Mouse (Mus musculus): ENCODE measurements at regions not wholly inside any gene's neighbourhood (a gene's known extent, or its start where the extent isn't known, plus 50 kb on each side); places are given as distances from the start of the nearest gene placed in this dataset.

- Histone ChIP-seq H3K79me2 (ENCODE audit: control insufficient read depth, insufficient read depth) (no peaks in the 10 kb centered on the region), H3ac (ENCODE audit: control insufficient read depth, insufficient read length) (no peak overlapping the region), H3K36me3 (ENCODE audit: control insufficient read depth, insufficient read depth) (no peaks in the 10 kb centered on the region), H3K27me3 (ENCODE audit: control insufficient read depth, insufficient read depth, insufficient read length) (no peaks in the 10 kb centered on the region), H3K4me3 (no peak overlapping the region), H3K4me2 (ENCODE audit: low read depth) (no peak overlapping the region)
- no peak for TF ChIP-seq USF1 (IDR thresholded peaks at IDR 0.05; ENCODE audit: low read depth)
- TF ChIP-seq TCF3 (IDR thresholded peaks at IDR 0.05; ENCODE audit: insufficient read length, low read depth) = no peak
- no peak for TF ChIP-seq MYOD1 (IDR thresholded peaks at IDR 0.05; ENCODE audit: control insufficient read depth in 1 of 3, insufficient read length in 2 of 3, low read depth in 2 of 3)
- TF ChIP-seq MAX (IDR thresholded peaks at IDR 0.05; ENCODE audit: low read depth) = no peak
- no peak for TF ChIP-seq CEBPB (IDR thresholded peaks at IDR 0.05; ENCODE audit: insufficient read depth, poor library complexity, severe bottlenecking)
- no peak for TF ChIP-seq E2F4 (IDR thresholded peaks at IDR 0.05; ENCODE audit: insufficient read depth)
These were observed 186.3 kb upstream of the Tsc22d2 start for GRCm38 (mm10) chr3:58228189-58228588.

GRCm38 (mm10) chr3:58231746-58232145 lies 182.8 kb upstream of the Tsc22d2 start:
- no peak overlapping the region for H3K4me2 ChIP-seq (ENCODE audit: low read depth)
- H3ac ChIP-seq (ENCODE audit: control insufficient read depth, insufficient read length) = no peak overlapping the region
- no peak overlapping the region for H3K4me3 ChIP-seq
- H3K27me3 ChIP-seq (ENCODE audit: control insufficient read depth, insufficient read depth, insufficient read length) = no peaks in the 10 kb centered on the region
- H3K36me3 ChIP-seq (ENCODE audit: control insufficient read depth, insufficient read depth) = no peaks in the 10 kb centered on the region
- no peak for TF ChIP-seq USF1 (IDR thresholded peaks at IDR 0.05; ENCODE audit: low read depth)
- no peak for TF ChIP-seq TCF12 (IDR thresholded peaks at IDR 0.05; ENCODE audit: insufficient read depth, poor library complexity, severe bottlenecking)
- TF ChIP-seq MYOG (IDR thresholded peaks at IDR 0.05; ENCODE audit: control insufficient read depth in 1 of 3, insufficient read depth in 1 of 3, insufficient read length in 2 of 3, low read depth in 2 of 3) = no peak
- no peak for TF ChIP-seq POLR2AphosphoS2 (IDR thresholded peaks at IDR 0.05; ENCODE audit: insufficient read length, low read depth)
- TF ChIP-seq TCF3 (IDR thresholded peaks at IDR 0.05; ENCODE audit: insufficient read length, low read depth) = no peak
- H3K79me2 ChIP-seq (ENCODE audit: control insufficient read depth, insufficient read depth) = no peaks in the 10 kb centered on the region

GRCm38 (mm10) chr3:58233296-58233695 lies 181.2 kb upstream of the Tsc22d2 start:
- Histone ChIP-seq H3K79me2 (ENCODE audit: control insufficient read depth, insufficient read depth) (no peaks in the 10 kb centered on the region), H3K27me3 (ENCODE audit: control insufficient read depth, insufficient read depth, insufficient read length) (no peaks in the 10 kb centered on the region), H3K4me3 (no peak overlapping the region), H3ac (ENCODE audit: control insufficient read depth, insufficient read length) (no peak overlapping the region), H3K36me3 (ENCODE audit: control insufficient read depth, insufficient read depth) (no peaks in the 10 kb centered on the region), H3K4me2 (ENCODE audit: low read depth) (no peak overlapping the region)
- TF ChIP-seq POLR2A (IDR thresholded peaks at IDR 0.05; ENCODE audit: insufficient read length, low read depth) = no peak
- no peak for TF ChIP-seq MYOD1 (IDR thresholded peaks at IDR 0.05; ENCODE audit: control insufficient read depth in 1 of 3, insufficient read length in 2 of 3, low read depth in 2 of 3)
- TF ChIP-seq REST (IDR thresholded peaks at IDR 0.05; ENCODE audit: insufficient read depth, insufficient read length) = no peak
- no peak for TF ChIP-seq POLR2AphosphoS2 (IDR thresholded peaks at IDR 0.05; ENCODE audit: insufficient read length, low read depth)
- TF ChIP-seq CEBPB (IDR thresholded peaks at IDR 0.05; ENCODE audit: insufficient read depth, poor library complexity, severe bottlenecking) = no peak
- no peak for TF ChIP-seq E2F4 (IDR thresholded peaks at IDR 0.05; ENCODE audit: insufficient read depth)
- no peak for TF ChIP-seq MAX (IDR thresholded peaks at IDR 0.05; ENCODE audit: low read depth)

GRCm38 (mm10) chr3:58234846-58235630 lies 179.5 kb upstream of the Tsc22d2 start:
- no peaks in the 10 kb centered on the region for H3K79me2 ChIP-seq (ENCODE audit: control insufficient read depth, insufficient read depth)
- H3K4me2 ChIP-seq (ENCODE audit: low read depth) = no peak overlapping the region
- no peak overlapping the region for H3K4me3 ChIP-seq
- no peak for TF ChIP-seq USF1 (IDR thresholded peaks at IDR 0.05; ENCODE audit: low read depth)
- no peak for TF ChIP-seq TCF12 (IDR thresholded peaks at IDR 0.05; ENCODE audit: insufficient read depth, poor library complexity, severe bottlenecking)
- TF ChIP-seq SRF (IDR thresholded peaks at IDR 0.05; ENCODE audit: control insufficient read depth, insufficient read length, low read depth) = no peak
- TF ChIP-seq E2F4 (IDR thresholded peaks at IDR 0.05; ENCODE audit: insufficient read depth) = no peak
- no peak for TF ChIP-seq MAX (IDR thresholded peaks at IDR 0.05; ENCODE audit: low read depth)
- no peaks in the 10 kb centered on the region for H3K27me3 ChIP-seq (ENCODE audit: control insufficient read depth, insufficient read depth, insufficient read length)
- no peaks in the 10 kb centered on the region for H3K36me3 ChIP-seq (ENCODE audit: control insufficient read depth, insufficient read depth)
- no peak overlapping the region for H3ac ChIP-seq (ENCODE audit: control insufficient read depth, insufficient read length)

- Histone ChIP-seq H3K36me3 (ENCODE audit: control insufficient read depth, insufficient read depth) (no peaks in the 10 kb centered on the region), H3ac (ENCODE audit: control insufficient read depth, insufficient read length) (no peak overlapping the region)
These were observed 176.4 kb upstream of the Tsc22d2 start for GRCm38 (mm10) chr3:58238111-58238510.

More at GRCm38 (mm10) chr3:58238111-58238510, 176.4 kb upstream of the Tsc22d2 start:
- Histone ChIP-seq H3K27me3 (ENCODE audit: control insufficient read depth, insufficient read depth, insufficient read length) (no peaks in the 10 kb centered on the region), H3K4me3 (no peak overlapping the region), H3K4me2 (ENCODE audit: low read depth) (no peak overlapping the region), H3K79me2 (ENCODE audit: control insufficient read depth, insufficient read depth) (no peaks in the 10 kb centered on the region)
- TF ChIP-seq REST (IDR thresholded peaks at IDR 0.05; ENCODE audit: insufficient read depth, insufficient read length) (no peak), TCF12 (IDR thresholded peaks at IDR 0.05; ENCODE audit: insufficient read depth, poor library complexity, severe bottlenecking) (no peak), POLR2A (IDR thresholded peaks at IDR 0.05; ENCODE audit: insufficient read length, low read depth) (no peak), MYOG (IDR thresholded peaks at IDR 0.05; ENCODE audit: control insufficient read depth in 1 of 3, insufficient read depth in 1 of 3, insufficient read length in 2 of 3, low read depth in 2 of 3) (no peak), USF1 (IDR thresholded peaks at IDR 0.05; ENCODE audit: low read depth) (no peak), SRF (IDR thresholded peaks at IDR 0.05; ENCODE audit: control insufficient read depth, insufficient read length, low read depth) (no peak), TCF3 (IDR thresholded peaks at IDR 0.05; ENCODE audit: insufficient read length, low read depth) (no peak), MAX (IDR thresholded peaks at IDR 0.05; ENCODE audit: low read depth) (no peak), POLR2AphosphoS2 (IDR thresholded peaks at IDR 0.05; ENCODE audit: insufficient read length, low read depth) (no peak), E2F4 (IDR thresholded peaks at IDR 0.05; ENCODE audit: insufficient read depth) (no peak), MYOD1 (IDR thresholded peaks at IDR 0.05; ENCODE audit: control insufficient read depth in 1 of 3, insufficient read length in 2 of 3, low read depth in 2 of 3) (no peak), CEBPB (IDR thresholded peaks at IDR 0.05; ENCODE audit: insufficient read depth, poor library complexity, severe bottlenecking) (no peak)
